Mouse (Mus musculus): ENCODE results near the gene Cyp46a1. TPM values are rescaled to one million over a fixed set of nuclear protein-coding genes. Genes with fewer than 3 reads are reported as not detected.
A peak's percentile ranks its signal among the peaks of the same experiment; 100 is the strongest.

The Cyp46a1 gene
- polyA plus RNA-seq, 1 experiment from 2014 or later = 16.7 TPM

- Histone ChIP-seq H3K36me3 (no peaks in the 10 kb centered on the region), H3K27me3 (peaks cover 16% of the 10 kb centered on the region), H3K4me1 (replicated peaks) (peaks cover 7% of the 10 kb centered on the region), H3K4me2 (replicated peaks) (no peak overlapping the region), H3K27ac (no peak overlapping the region), H3K9ac (replicated peaks) (no peak overlapping the region), H3K4me3 (replicated peaks) (no peak overlapping the region), H3K9me3 (no peaks in the 10 kb centered on the region)
- no peak for ATAC-seq
- WGBS = 41% methylated on average over 14 of the region's 14 CpGs
Measured at GRCm38 (mm10) chr12:108338572-108339190, 4.5 kb downstream of the Cyp46a1 start.

GRCm38 (mm10) chr12:108348151-108348550 lies 14.0 kb downstream of the Cyp46a1 start:
- Histone ChIP-seq H3K36me3 (no peaks in the 10 kb centered on the region), H3K4me1 (replicated peaks) (peaks cover 9% of the 10 kb centered on the region), H3K9me3 (no peaks in the 10 kb centered on the region), H3K27ac (no peak overlapping the region), H3K9ac (replicated peaks) (no peak overlapping the region), H3K4me2 (replicated peaks) (no peak overlapping the region), H3K4me3 (replicated peaks) (no peak overlapping the region), H3K27me3 (peaks cover 24% of the 10 kb centered on the region)
- 87% methylated on average over 8 of the region's 8 CpGs for WGBS
- no peak for ATAC-seq

- ATAC-seq = no peak
- H3K4me3 ChIP-seq (replicated peaks) = no peak overlapping the region
- no peak overlapping the region for H3K27ac ChIP-seq
- H3K9me3 ChIP-seq = no peaks in the 10 kb centered on the region
- peaks cover 11% of the 10 kb centered on the region for H3K4me1 ChIP-seq (replicated peaks)
- no peak overlapping the region for H3K4me2 ChIP-seq (replicated peaks)
- 76% methylated on average over 5 of the region's 5 CpGs for WGBS
- no peaks in the 10 kb centered on the region for H3K36me3 ChIP-seq
- H3K27me3 ChIP-seq = peaks cover 33% of the 10 kb centered on the region
- H3K9ac ChIP-seq (replicated peaks) = no peak overlapping the region
Measured at GRCm38 (mm10) chr12:108349026-108349425, 14.8 kb downstream of the Cyp46a1 start.

GRCm38 (mm10) chr12:108350931-108351330 lies 16.8 kb downstream of the Cyp46a1 start:
- H3K4me3 ChIP-seq (replicated peaks) = no peak overlapping the region
- peaks cover 11% of the 10 kb centered on the region for H3K4me1 ChIP-seq (replicated peaks)
- no peak overlapping the region for H3K9ac ChIP-seq (replicated peaks)
- 87% methylated on average over 10 of the region's 10 CpGs for WGBS
- H3K27ac ChIP-seq = no peak overlapping the region
- peaks cover 4% of the 10 kb centered on the region; the same call in 1 of the 2 replicates for H3K36me3 ChIP-seq
- H3K4me2 ChIP-seq (replicated peaks) = no peak overlapping the region
- H3K9me3 ChIP-seq = no peaks in the 10 kb centered on the region
- H3K27me3 ChIP-seq = peaks cover 38% of the 10 kb centered on the region
- no peak for ATAC-seq

- peak overlapping the region; percentile 57 for H3K9ac ChIP-seq (replicated peaks)
- 11% methylated on average over 35 of the region's 35 CpGs for WGBS
- peak overlapping the region; percentile 28 for H3K4me3 ChIP-seq (replicated peaks)
- H3K36me3 ChIP-seq = peaks cover 4% of the 10 kb centered on the region; the same call in 1 of the 2 replicates
- no peak overlapping the region for H3K27ac ChIP-seq
- H3K27me3 ChIP-seq = peaks cover 38% of the 10 kb centered on the region
- ATAC-seq = 0 out of 2 replicates have a peak, but pooled peaks have one; percentile 55
- peak overlapping the region; percentile 50 for H3K4me2 ChIP-seq (replicated peaks)
- H3K9me3 ChIP-seq = no peaks in the 10 kb centered on the region
- H3K4me1 ChIP-seq (replicated peaks) = peaks cover 11% of the 10 kb centered on the region
Measured at GRCm38 (mm10) chr12:108352371-108353136, 18.4 kb downstream of the Cyp46a1 start.

GRCm38 (mm10) chr12:108354284-108354683 lies 20.1 kb downstream of the Cyp46a1 start:
- H3K27me3 ChIP-seq = peaks cover 38% of the 10 kb centered on the region

GRCm38 (mm10) chr12:108355271-108355670 lies 21.1 kb downstream of the Cyp46a1 start:
- Histone ChIP-seq H3K4me1 (replicated peaks) (peaks cover 11% of the 10 kb centered on the region), H3K4me3 (replicated peaks) (no peak overlapping the region), H3K9ac (replicated peaks) (no peak overlapping the region), H3K4me2 (replicated peaks) (no peak overlapping the region), H3K9me3 (no peaks in the 10 kb centered on the region), H3K36me3 (peaks cover 4% of the 10 kb centered on the region; the same call in 1 of the 2 replicates), H3K27ac (no peak overlapping the region), H3K27me3 (peaks cover 35% of the 10 kb centered on the region)
- ATAC-seq = no peak
- WGBS = 86% methylated on average over 1 of the region's 1 CpGs

More at GRCm38 (mm10) chr12:108354284-108354683, 20.1 kb downstream of the Cyp46a1 start:
- H3K4me2 ChIP-seq (replicated peaks) = no peak overlapping the region
- peaks cover 4% of the 10 kb centered on the region; the same call in 1 of the 2 replicates for H3K36me3 ChIP-seq
- WGBS = 71% methylated on average over 2 of the region's 2 CpGs
- H3K27ac ChIP-seq = no peak overlapping the region
- ATAC-seq = no peak
- no peak overlapping the region for H3K9ac ChIP-seq (replicated peaks)
- no peak overlapping the region for H3K4me3 ChIP-seq (replicated peaks)
- H3K9me3 ChIP-seq = no peaks in the 10 kb centered on the region
- peaks cover 11% of the 10 kb centered on the region for H3K4me1 ChIP-seq (replicated peaks)

- no peak overlapping the region for H3K4me3 ChIP-seq (replicated peaks)
- no peak overlapping the region for H3K27ac ChIP-seq
- no peak overlapping the region for H3K9ac ChIP-seq (replicated peaks)
- no peaks in the 10 kb centered on the region for H3K9me3 ChIP-seq
- no peak for ATAC-seq
- H3K36me3 ChIP-seq = peaks cover 4% of the 10 kb centered on the region; the same call in 1 of the 2 replicates
- no peak overlapping the region for H3K4me2 ChIP-seq (replicated peaks)
- peaks cover 32% of the 10 kb centered on the region for H3K27me3 ChIP-seq
- H3K4me1 ChIP-seq (replicated peaks) = peaks cover 11% of the 10 kb centered on the region
Measured at GRCm38 (mm10) chr12:108355986-108356385, 21.8 kb downstream of the Cyp46a1 start.

- Histone ChIP-seq H3K9ac (replicated peaks) (no peak overlapping the region), H3K27ac (no peak overlapping the region), H3K4me2 (replicated peaks) (no peak overlapping the region)
Measured at GRCm38 (mm10) chr12:108363796-108364195, 29.6 kb downstream of the Cyp46a1 start.

GRCm38 (mm10) chr12:108365340-108365739 lies 31.2 kb downstream of the Cyp46a1 start:
- Histone ChIP-seq H3K27ac (no peak overlapping the region), H3K4me3 (replicated peaks) (no peak overlapping the region), H3K4me1 (replicated peaks) (peaks cover 7% of the 10 kb centered on the region; the same call in 1 of the 2 replicates), H3K9ac (replicated peaks) (no peak overlapping the region), H3K4me2 (replicated peaks) (no peak overlapping the region), H3K9me3 (no peaks in the 10 kb centered on the region), H3K27me3 (no peaks in the 10 kb centered on the region), H3K36me3 (no peaks in the 10 kb centered on the region)
- 24% methylated on average over 3 of the region's 3 CpGs for WGBS
- no peak for ATAC-seq

More at GRCm38 (mm10) chr12:108363796-108364195, 29.6 kb downstream of the Cyp46a1 start:
- Histone ChIP-seq H3K36me3 (no peaks in the 10 kb centered on the region), H3K4me3 (replicated peaks) (no peak overlapping the region), H3K9me3 (no peaks in the 10 kb centered on the region), H3K27me3 (no peaks in the 10 kb centered on the region), H3K4me1 (replicated peaks) (peaks cover 7% of the 10 kb centered on the region; the same call in 1 of the 2 replicates)
- 5% methylated on average over 5 of the region's 5 CpGs for WGBS
- ATAC-seq = peak; percentile 86

- Histone ChIP-seq H3K4me2 (replicated peaks) (no peak overlapping the region), H3K27me3 (no peaks in the 10 kb centered on the region), H3K27ac (no peak overlapping the region), H3K9ac (replicated peaks) (no peak overlapping the region), H3K4me1 (replicated peaks) (peaks cover 7% of the 10 kb centered on the region; the same call in 1 of the 2 replicates), H3K36me3 (no peaks in the 10 kb centered on the region), H3K9me3 (no peaks in the 10 kb centered on the region), H3K4me3 (replicated peaks) (no peak overlapping the region)
- ATAC-seq = no peak
- WGBS = 86% methylated on average over 7 of the region's 7 CpGs
Measured at GRCm38 (mm10) chr12:108365868-108366267, 31.7 kb downstream of the Cyp46a1 start.

- Histone ChIP-seq H3K4me1 (replicated peaks) (peaks cover 7% of the 10 kb centered on the region), H3K36me3 (no peaks in the 10 kb centered on the region), H3K9ac (replicated peaks) (no peak overlapping the region), H3K4me3 (replicated peaks) (no peak overlapping the region), H3K27ac (no peak overlapping the region), H3K4me2 (replicated peaks) (no peak overlapping the region), H3K27me3 (no peaks in the 10 kb centered on the region), H3K9me3 (no peaks in the 10 kb centered on the region)
- 78% methylated on average over 2 of the region's 2 CpGs for WGBS
- no peak for ATAC-seq
Measured at GRCm38 (mm10) chr12:108367909-108368308, 33.7 kb downstream of the Cyp46a1 start.
